Mouse (Mus musculus) kidney, embryonic 16.5 days (tissue): Measurements from ENCODE around the gene Stat4. TPM values are rescaled to one million over a fixed set of nuclear protein-coding genes. Genes with fewer than 3 reads are reported as not detected.

Experiments
- ATAC-seq: fragments of 200-750 bp; cut with Nextera tagmentation; 2 replicates; pipeline ENCODE4 v1.8.0; 2017; ENCODE audit warnings: moderate TSS enrichment; ENCODE audit not compliant: low FRiP score, low TSS enrichment
- H3K27ac ChIP-seq: fragments of 300-500 bp; sonication (generic); 2 replicates; pipeline ENCODE4 v1.5.1; 2014; ENCODE audit warnings: low read length
- H3K27me3 ChIP-seq: fragments of 300-500 bp; sonication (generic); 2 replicates; pipeline ENCODE4 v1.6.1; 2014; ENCODE audit warnings: low read length, control low read depth, mixed read lengths; ENCODE audit not compliant: insufficient read depth
- H3K36me3 ChIP-seq: fragments of 300-500 bp; sonication (generic); 2 replicates; pipeline ENCODE4 v1.6.1; 2014; ENCODE audit warnings: low read length, control low read depth, mixed read lengths; ENCODE audit not compliant: insufficient read depth
- H3K4me1 ChIP-seq: fragments of 300-500 bp; sonication (generic); 2 replicates; pipeline ENCODE4 v1.6.1; 2014; ENCODE audit warnings: low read length, control low read depth, mixed read lengths; ENCODE audit not compliant: insufficient read depth
- H3K4me2 ChIP-seq: fragments of 300-500 bp; sonication (generic); replicated peaks from 2 replicates; pipeline ENCODE4 v1.6.1; 2014; ENCODE audit warnings: low read depth, low read length
- H3K4me3 ChIP-seq: fragments of 300-500 bp; sonication (generic); 2 replicates; pipeline ENCODE4 v1.5.1; 2014; ENCODE audit warnings: mild to moderate bottlenecking, low read length
- H3K9ac ChIP-seq: fragments of 300-500 bp; sonication (generic); replicated peaks from 2 replicates; pipeline ENCODE4 v1.6.1; 2014; ENCODE audit warnings: low read length
- H3K9me3 ChIP-seq: fragments of 300-500 bp; sonication (generic); 2 replicates; pipeline ENCODE4 v1.6.1; 2016; ENCODE audit warnings: low read length, control low read depth
- WGBS: fragments of 180-500 bp; shearing (Covaris S2); extraction: QIAGEN DNeasy Blood & Tissue Kit; methylation state at CpG from one replicate; pipeline ENCODE4 v1.1.7; 2014; 5-methylcytosine and 5-hydroxymethylcytosine counted together
- polyA plus RNA-seq: library from polyadenylated mRNA; unstranded; fragments of >200 nt; fragmentation: Nextera tagmentation; extraction: Ambion mirVana; gene quantifications from 2 replicates; pipeline ENCODE4 v1.2.1, GENCODE M21; 2015

Gene Stat4
- polyA plus RNA-seq, 1 experiment from 2014 or later = 1.2 TPM

DNA sequence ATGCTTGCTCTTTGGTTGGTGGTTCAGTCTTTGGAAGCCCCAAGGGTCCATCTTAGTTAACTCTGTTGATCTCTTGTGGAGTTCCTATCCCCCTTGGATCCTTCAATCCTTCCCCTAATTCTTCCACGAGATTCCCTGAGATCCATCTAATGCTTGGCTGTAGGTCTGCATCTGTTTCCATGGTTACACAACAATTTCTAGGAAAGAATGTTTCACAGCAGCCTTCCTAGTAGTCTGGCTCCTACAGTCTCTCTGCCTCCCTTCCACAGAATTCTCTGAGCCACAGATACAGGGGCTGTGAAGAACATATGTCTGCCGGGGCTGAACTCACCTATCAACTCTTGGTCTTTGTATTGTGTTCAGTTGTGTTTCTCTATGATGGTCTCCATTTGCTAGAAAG lies 61.8 kb downstream of the Stat4 start:
- Histone ChIP-seq H3K27ac (no peak overlapping the region), H3K4me2 (no peak overlapping the region), H3K4me3 (no peak overlapping the region), H3K9ac (no peak overlapping the region), H3K36me3 (no peaks in the 10 kb centered on the region), H3K27me3 (no peaks in the 10 kb centered on the region), H3K9me3 (no peaks in the 10 kb centered on the region), H3K4me1 (no peaks in the 10 kb centered on the region)
- 72% methylated on average over 2 of the region's 2 CpGs for WGBS
- ATAC-seq = no peak

DNA sequence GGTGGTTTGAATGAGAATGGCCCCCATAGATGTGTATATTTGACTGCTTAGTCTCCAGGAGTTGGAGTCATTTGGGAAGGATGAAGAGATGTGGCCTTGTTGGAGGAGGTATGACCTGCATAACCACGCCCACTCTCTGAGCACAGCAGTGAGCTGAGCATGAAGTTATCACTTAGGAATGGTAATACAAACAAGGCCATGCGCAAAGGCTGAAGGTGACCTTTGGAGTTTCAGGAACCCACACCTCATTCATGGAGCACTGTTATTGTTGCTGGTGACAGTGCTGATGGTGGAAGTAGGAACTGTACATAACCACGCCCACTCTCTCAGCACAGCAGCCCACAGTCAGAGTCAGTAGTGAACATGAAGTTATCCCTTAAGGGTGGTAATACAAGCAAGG lies 62.9 kb downstream of the Stat4 start:
- Histone ChIP-seq H3K9me3 (no peaks in the 10 kb centered on the region), H3K27ac (no peak overlapping the region), H3K4me3 (no peak overlapping the region), H3K36me3 (no peaks in the 10 kb centered on the region), H3K4me1 (no peaks in the 10 kb centered on the region), H3K27me3 (no peaks in the 10 kb centered on the region), H3K9ac (no peak overlapping the region), H3K4me2 (no peak overlapping the region)
- WGBS = 88% methylated on average over 3 of the region's 3 CpGs
- ATAC-seq = no peak

- Histone ChIP-seq H3K27ac (no peak overlapping the region), H3K27me3 (no peaks in the 10 kb centered on the region), H3K9ac (no peak overlapping the region), H3K9me3 (no peaks in the 10 kb centered on the region), H3K4me1 (no peaks in the 10 kb centered on the region), H3K4me2 (no peak overlapping the region), H3K4me3 (no peak overlapping the region), H3K36me3 (no peaks in the 10 kb centered on the region)
- WGBS = 71% methylated on average over 3 of the region's 3 CpGs
- ATAC-seq = no peak
These were observed 64.6 kb downstream of the Stat4 start for GRCm38 (mm10) chr1:52051542-52051941.

DNA sequence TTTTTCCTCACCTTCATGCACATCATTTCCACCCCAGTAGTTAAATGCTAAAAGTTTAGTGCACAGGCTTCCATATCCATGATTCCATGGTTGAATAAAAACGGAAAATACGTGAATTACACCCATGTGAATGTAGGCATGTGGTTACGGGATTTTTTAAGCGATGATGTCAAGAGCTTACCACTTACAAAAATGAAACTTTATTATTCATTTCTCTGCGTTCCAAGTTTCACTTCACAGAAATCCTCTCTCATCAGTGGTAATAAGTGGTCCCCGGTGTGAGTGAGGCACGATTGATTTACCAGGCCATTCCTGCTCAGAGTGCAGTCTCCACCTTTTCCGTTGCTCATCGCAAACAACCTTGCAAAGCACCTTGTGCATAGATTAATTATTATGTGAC lies 66.0 kb downstream of the Stat4 start:
- no peak overlapping the region for H3K4me2 ChIP-seq

GRCm38 (mm10) chr1:52055947-52056346 lies 69.0 kb downstream of the Stat4 start:
- ATAC-seq = no peak
- Histone ChIP-seq H3K9ac (no peak overlapping the region), H3K4me2 (no peak overlapping the region), H3K36me3 (no peaks in the 10 kb centered on the region), H3K27me3 (no peaks in the 10 kb centered on the region), H3K4me1 (no peaks in the 10 kb centered on the region), H3K27ac (no peak overlapping the region), H3K9me3 (no peaks in the 10 kb centered on the region), H3K4me3 (no peak overlapping the region)
- 83% methylated on average over 4 of the region's 4 CpGs for whole genome bisulfite sequencing

More for the DNA sequence above, 66.0 kb downstream of the Stat4 start:
- no peaks in the 10 kb centered on the region for H3K9me3 ChIP-seq
- WGBS = 92% methylated on average over 9 of the region's 9 CpGs
- H3K4me1 ChIP-seq = no peaks in the 10 kb centered on the region
- no peak overlapping the region for H3K4me3 ChIP-seq
- no peaks in the 10 kb centered on the region for H3K27me3 ChIP-seq
- no peak overlapping the region for H3K9ac ChIP-seq
- H3K27ac ChIP-seq = no peak overlapping the region
- no peaks in the 10 kb centered on the region for H3K36me3 ChIP-seq
- no peak for ATAC-seq

DNA sequence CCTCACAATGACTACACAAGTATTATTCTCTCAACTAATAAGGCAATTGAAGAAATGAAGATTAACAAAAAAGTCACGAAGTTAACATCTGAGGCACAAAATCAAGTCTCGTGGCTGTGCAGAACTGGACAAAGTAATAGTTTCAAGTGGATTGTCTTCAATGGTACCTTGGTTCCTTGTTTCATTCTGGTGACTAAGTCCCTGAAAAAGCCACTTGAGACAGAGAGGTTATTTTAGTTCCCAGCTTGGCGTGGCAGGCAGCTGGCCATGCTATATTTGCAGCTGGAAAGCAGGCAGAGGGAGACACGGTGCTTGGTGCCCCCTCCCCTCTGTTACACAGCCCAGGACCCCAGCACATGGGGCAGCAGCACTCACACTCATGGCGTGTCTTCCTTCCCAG lies 70.2 kb downstream of the Stat4 start:
- no peaks in the 10 kb centered on the region for H3K9me3 ChIP-seq
- ATAC-seq = no peak
- no peak overlapping the region for H3K9ac ChIP-seq
- H3K4me1 ChIP-seq = no peaks in the 10 kb centered on the region
- no peaks in the 10 kb centered on the region for H3K27me3 ChIP-seq
- H3K4me3 ChIP-seq = no peak overlapping the region
- H3K36me3 ChIP-seq = no peaks in the 10 kb centered on the region
- no peak overlapping the region for H3K4me2 ChIP-seq
- no peak overlapping the region for H3K27ac ChIP-seq
- WGBS = 81% methylated on average over 5 of the region's 5 CpGs

DNA sequence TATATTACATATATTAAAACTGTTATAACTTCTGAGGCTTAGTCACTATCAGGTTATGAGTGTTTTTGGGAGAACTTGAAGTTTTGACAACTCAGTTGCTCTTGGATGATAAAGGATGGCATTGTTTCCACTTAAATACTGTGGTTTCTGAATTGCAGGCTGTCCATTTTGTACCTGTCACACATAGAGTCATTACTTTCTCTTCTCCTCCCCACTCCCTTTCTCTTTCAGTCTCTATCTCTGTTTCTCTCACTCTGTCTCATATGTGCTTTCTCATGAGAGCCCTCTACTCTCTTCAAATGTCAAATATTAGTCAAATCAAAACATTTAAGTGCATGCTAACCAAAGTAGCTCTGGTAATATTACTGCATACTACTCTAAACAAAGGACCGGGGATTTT lies 79.3 kb downstream of the Stat4 start:
- no peaks in the 10 kb centered on the region for H3K4me1 ChIP-seq
- WGBS = 87% methylated on average over 1 of the region's 1 CpGs
- ATAC-seq = no peak

GRCm38 (mm10) chr1:52066694-52067093 lies 79.7 kb downstream of the Stat4 start:
- H3K4me1 ChIP-seq = no peaks in the 10 kb centered on the region
- no peak overlapping the region for H3K4me3 ChIP-seq
- no peaks in the 10 kb centered on the region for H3K9me3 ChIP-seq
- no peak for ATAC-seq
- no peak overlapping the region for H3K27ac ChIP-seq
- no peaks in the 10 kb centered on the region for H3K27me3 ChIP-seq
- H3K9ac ChIP-seq = no peak overlapping the region
- H3K36me3 ChIP-seq = no peaks in the 10 kb centered on the region
- H3K4me2 ChIP-seq = no peak overlapping the region
- WGBS = 80% methylated on average over 3 of the region's 3 CpGs

More for the DNA sequence above, 79.3 kb downstream of the Stat4 start:
- no peak overlapping the region for H3K9ac ChIP-seq
- no peaks in the 10 kb centered on the region for H3K36me3 ChIP-seq
- no peak overlapping the region for H3K27ac ChIP-seq
- H3K4me2 ChIP-seq = no peak overlapping the region
- no peaks in the 10 kb centered on the region for H3K27me3 ChIP-seq
- no peak overlapping the region for H3K4me3 ChIP-seq
- no peaks in the 10 kb centered on the region for H3K9me3 ChIP-seq

- Histone ChIP-seq H3K4me1 (no peaks in the 10 kb centered on the region), H3K4me2 (no peak overlapping the region), H3K4me3 (no peak overlapping the region), H3K9ac (no peak overlapping the region), H3K27ac (no peak overlapping the region), H3K9me3 (no peaks in the 10 kb centered on the region), H3K36me3 (no peaks in the 10 kb centered on the region), H3K27me3 (no peaks in the 10 kb centered on the region)
- WGBS = 21% methylated on average over 10 of the region's 10 CpGs
- no peak for ATAC-seq
These were observed 92.9 kb downstream of the Stat4 start for GRCm38 (mm10) chr1:52079724-52080367.

GRCm38 (mm10) chr1:52080375-52080774 lies 93.4 kb downstream of the Stat4 start:
- Histone ChIP-seq H3K4me3 (no peak overlapping the region), H3K9ac (no peak overlapping the region), H3K4me1 (no peaks in the 10 kb centered on the region), H3K27me3 (no peaks in the 10 kb centered on the region), H3K4me2 (no peak overlapping the region), H3K27ac (no peak overlapping the region), H3K36me3 (no peaks in the 10 kb centered on the region), H3K9me3 (no peaks in the 10 kb centered on the region)
- WGBS = 29% methylated on average over 8 of the region's 8 CpGs
- no peak for ATAC-seq
